Mouse (Mus musculus): ENCODE measurements around the gene Ivl. TPM values are rescaled to one million over a fixed set of nuclear protein-coding genes. Genes with fewer than 3 reads are reported as not detected.

Gene Ivl
- polyA plus RNA-seq, 1 experiment from 2014 or later: not detected

GRCm38 (mm10) chr3:92587190-92587589, 13.7 kb upstream of the Ivl start:
- 85% methylated on average over 3 of the region's 3 CpGs for WGBS
- Histone ChIP-seq H3K9ac (replicated peaks; ENCODE audit: low read depth, low read length) (no peak overlapping the region), H3K27ac (ENCODE audit: low read depth, low read length) (no peak overlapping the region), H3K4me3 (ENCODE audit: low read depth, low read length) (no peak overlapping the region), H3K27me3 (ENCODE audit: control insufficient read depth, insufficient read depth, low read length) (no peaks in the 10 kb centered on the region), H3K36me3 (ENCODE audit: control insufficient read depth, insufficient read depth, low read length) (no peaks in the 10 kb centered on the region), H3K4me2 (ENCODE audit: low read depth, low read length) (no peak overlapping the region), H3K4me1 (ENCODE audit: control insufficient read depth, insufficient read depth, low read length) (no peaks in the 10 kb centered on the region), H3K9me3 (ENCODE audit: control insufficient read depth, low read length) (no peaks in the 10 kb centered on the region)
- ATAC-seq (ENCODE audit: low read depth): no peak

GRCm38 (mm10) chr3:92585055-92585454, 11.5 kb upstream of the Ivl start:
- Histone ChIP-seq H3K27me3 (ENCODE audit: control insufficient read depth, insufficient read depth, low read length) (no peaks in the 10 kb centered on the region), H3K27ac (ENCODE audit: low read depth, low read length) (no peak overlapping the region), H3K9ac (replicated peaks; ENCODE audit: low read depth, low read length) (no peak overlapping the region), H3K4me1 (ENCODE audit: control insufficient read depth, insufficient read depth, low read length) (no peaks in the 10 kb centered on the region), H3K9me3 (ENCODE audit: control insufficient read depth, low read length) (no peaks in the 10 kb centered on the region), H3K4me2 (ENCODE audit: low read depth, low read length) (no peak overlapping the region), H3K36me3 (ENCODE audit: control insufficient read depth, insufficient read depth, low read length) (no peaks in the 10 kb centered on the region), H3K4me3 (ENCODE audit: low read depth, low read length) (no peak overlapping the region)
- ATAC-seq (ENCODE audit: low read depth): no peak
- 60% methylated on average over 1 of the region's 1 CpGs for WGBS

- H3K27ac ChIP-seq (ENCODE audit: low read depth, low read length): no peak overlapping the region
- WGBS: 70% methylated on average over 3 of the region's 3 CpGs
- no peak for ATAC-seq (ENCODE audit: low read depth)
Observed at GRCm38 (mm10) chr3:92583164-92583826, 9.8 kb upstream of the Ivl start.

GRCm38 (mm10) chr3:92579508-92579907, 6.0 kb upstream of the Ivl start:
- no peaks in the 10 kb centered on the region for H3K4me1 ChIP-seq (ENCODE audit: control insufficient read depth, insufficient read depth, low read length)
- H3K4me3 ChIP-seq (ENCODE audit: low read depth, low read length): no peak overlapping the region
- no peak for ATAC-seq (ENCODE audit: low read depth)
- H3K36me3 ChIP-seq (ENCODE audit: control insufficient read depth, insufficient read depth, low read length): no peaks in the 10 kb centered on the region
- no peak overlapping the region for H3K27ac ChIP-seq (ENCODE audit: low read depth, low read length)
- no peak overlapping the region for H3K9ac ChIP-seq (replicated peaks; ENCODE audit: low read depth, low read length)
- no peaks in the 10 kb centered on the region for H3K27me3 ChIP-seq (ENCODE audit: control insufficient read depth, insufficient read depth, low read length)
- no peaks in the 10 kb centered on the region for H3K9me3 ChIP-seq (ENCODE audit: control insufficient read depth, low read length)
- no peak overlapping the region for H3K4me2 ChIP-seq (ENCODE audit: low read depth, low read length)
- WGBS: 81% methylated on average over 1 of the region's 1 CpGs

More at GRCm38 (mm10) chr3:92583164-92583826, 9.8 kb upstream of the Ivl start:
- no peaks in the 10 kb centered on the region for H3K27me3 ChIP-seq (ENCODE audit: control insufficient read depth, insufficient read depth, low read length)
- H3K36me3 ChIP-seq (ENCODE audit: control insufficient read depth, insufficient read depth, low read length): no peaks in the 10 kb centered on the region
- H3K4me3 ChIP-seq (ENCODE audit: low read depth, low read length): no peak overlapping the region
- no peak overlapping the region for H3K9ac ChIP-seq (replicated peaks; ENCODE audit: low read depth, low read length)
- no peak overlapping the region for H3K4me2 ChIP-seq (ENCODE audit: low read depth, low read length)
- H3K9me3 ChIP-seq (ENCODE audit: control insufficient read depth, low read length): no peaks in the 10 kb centered on the region
- H3K4me1 ChIP-seq (ENCODE audit: control insufficient read depth, insufficient read depth, low read length): no peaks in the 10 kb centered on the region

- Histone ChIP-seq H3K9me3 (ENCODE audit: control insufficient read depth, low read length) (no peaks in the 10 kb centered on the region), H3K27me3 (ENCODE audit: control insufficient read depth, insufficient read depth, low read length) (no peaks in the 10 kb centered on the region), H3K27ac (ENCODE audit: low read depth, low read length) (no peak overlapping the region), H3K36me3 (ENCODE audit: control insufficient read depth, insufficient read depth, low read length) (no peaks in the 10 kb centered on the region), H3K9ac (replicated peaks; ENCODE audit: low read depth, low read length) (no peak overlapping the region), H3K4me2 (ENCODE audit: low read depth, low read length) (no peak overlapping the region), H3K4me1 (ENCODE audit: control insufficient read depth, insufficient read depth, low read length) (no peaks in the 10 kb centered on the region), H3K4me3 (ENCODE audit: low read depth, low read length) (no peak overlapping the region)
- no peak for ATAC-seq (ENCODE audit: low read depth)
- WGBS: 80% methylated on average over 4 of the region's 4 CpGs
Observed at GRCm38 (mm10) chr3:92578652-92579413, 5.3 kb upstream of the Ivl start.

- no peak for ATAC-seq (ENCODE audit: low read depth)
- H3K4me1 ChIP-seq (ENCODE audit: control insufficient read depth, insufficient read depth, low read length): no peaks in the 10 kb centered on the region
- H3K36me3 ChIP-seq (ENCODE audit: control insufficient read depth, insufficient read depth, low read length): no peaks in the 10 kb centered on the region
- no peak overlapping the region for H3K4me2 ChIP-seq (ENCODE audit: low read depth, low read length)
- 42% methylated on average over 2 of the region's 2 CpGs for whole genome bisulfite sequencing
- no peaks in the 10 kb centered on the region for H3K9me3 ChIP-seq (ENCODE audit: control insufficient read depth, low read length)
- H3K27me3 ChIP-seq (ENCODE audit: control insufficient read depth, insufficient read depth, low read length): no peaks in the 10 kb centered on the region
- H3K27ac ChIP-seq (ENCODE audit: low read depth, low read length): no peak overlapping the region
- H3K4me3 ChIP-seq (ENCODE audit: low read depth, low read length): no peak overlapping the region
- no peak overlapping the region for H3K9ac ChIP-seq (replicated peaks; ENCODE audit: low read depth, low read length)
Observed at GRCm38 (mm10) chr3:92572514-92573155, 900 bp downstream of the Ivl start.

- 88% methylated on average over 2 of the region's 2 CpGs for WGBS
- no peak for ATAC-seq (ENCODE audit: low read depth)
- H3K9ac ChIP-seq (replicated peaks; ENCODE audit: low read depth, low read length): no peak overlapping the region
Observed at GRCm38 (mm10) chr3:92568752-92569151, 4.8 kb downstream of the Ivl start.

GRCm38 (mm10) chr3:92565418-92565817, 8.1 kb downstream of the Ivl start:
- H3K4me3 ChIP-seq (ENCODE audit: low read depth, low read length): no peak overlapping the region
- H3K27me3 ChIP-seq (ENCODE audit: control insufficient read depth, insufficient read depth, low read length): no peaks in the 10 kb centered on the region
- H3K4me1 ChIP-seq (ENCODE audit: control insufficient read depth, insufficient read depth, low read length): no peaks in the 10 kb centered on the region
- H3K9me3 ChIP-seq (ENCODE audit: control insufficient read depth, low read length): no peaks in the 10 kb centered on the region
- no peak overlapping the region for H3K27ac ChIP-seq (ENCODE audit: low read depth, low read length)
- H3K36me3 ChIP-seq (ENCODE audit: control insufficient read depth, insufficient read depth, low read length): no peaks in the 10 kb centered on the region
- no peak overlapping the region for H3K4me2 ChIP-seq (ENCODE audit: low read depth, low read length)
- no peak for ATAC-seq (ENCODE audit: low read depth)
- no peak overlapping the region for H3K9ac ChIP-seq (replicated peaks; ENCODE audit: low read depth, low read length)

More at GRCm38 (mm10) chr3:92568752-92569151, 4.8 kb downstream of the Ivl start:
- H3K4me2 ChIP-seq (ENCODE audit: low read depth, low read length): no peak overlapping the region
- H3K4me3 ChIP-seq (ENCODE audit: low read depth, low read length): no peak overlapping the region
- H3K27me3 ChIP-seq (ENCODE audit: control insufficient read depth, insufficient read depth, low read length): no peaks in the 10 kb centered on the region
- H3K36me3 ChIP-seq (ENCODE audit: control insufficient read depth, insufficient read depth, low read length): no peaks in the 10 kb centered on the region
- H3K4me1 ChIP-seq (ENCODE audit: control insufficient read depth, insufficient read depth, low read length): no peaks in the 10 kb centered on the region
- H3K9me3 ChIP-seq (ENCODE audit: control insufficient read depth, low read length): no peaks in the 10 kb centered on the region
- no peak overlapping the region for H3K27ac ChIP-seq (ENCODE audit: low read depth, low read length)

- ATAC-seq (ENCODE audit: low read depth): no peak
- H3K27me3 ChIP-seq (ENCODE audit: control insufficient read depth, insufficient read depth, low read length): no peaks in the 10 kb centered on the region
- no peaks in the 10 kb centered on the region for H3K36me3 ChIP-seq (ENCODE audit: control insufficient read depth, insufficient read depth, low read length)
- no peaks in the 10 kb centered on the region for H3K9me3 ChIP-seq (ENCODE audit: control insufficient read depth, low read length)
- no peak within 1 kb of the TSS for H3K27ac ChIP-seq (ENCODE audit: low read depth, low read length)
- H3K4me2 ChIP-seq (ENCODE audit: low read depth, low read length): no peak within 1 kb of the TSS
- no peaks in the 10 kb centered on the region for H3K4me1 ChIP-seq (ENCODE audit: control insufficient read depth, insufficient read depth, low read length)
- no peak within 1 kb of the TSS for H3K4me3 ChIP-seq (ENCODE audit: low read depth, low read length)
- H3K9ac ChIP-seq (replicated peaks; ENCODE audit: low read depth, low read length): no peak within 1 kb of the TSS
- 88% methylated on average over 3 of the region's 3 CpGs for WGBS
Observed at GRCm38 (mm10) chr3:92534411-92534810, 39.1 kb downstream of the Ivl start, which contains the start of gene 2310046K23Rik. Gene 2310046K23Rik (minus strand): TSS chr3:92534511.
